Mouse (Mus musculus) gastrocnemius, adult 2 months (tissue): Measurements from ENCODE around the gene Edem2. TPM values are rescaled to one million over a fixed set of nuclear protein-coding genes. Genes with fewer than 3 reads are reported as not detected.
"Not testable (repeated sequence)": the region's sequence is repeated elsewhere in the genome, so short reads cannot be mapped to it uniquely, and the experiment has no call there.

Source experiments
- DNase-seq: peaks from one replicate; pipeline ENCODE4 v3.0.0; 2022
- H3K27ac ChIP-seq: fragments of 200-600 bp; 2 replicates; pipeline ENCODE4 v1.8.1; 2022; ENCODE audit warnings: mild to moderate bottlenecking
- H3K4me3 ChIP-seq: fragments of 200-600 bp; 2 replicates; pipeline ENCODE4 v1.8.1; 2022; ENCODE audit warnings: mild to moderate bottlenecking, moderate library complexity
- CTCF ChIP-seq: fragments of 200-600 bp; IDR thresholded peaks from 2 replicates; pipeline ENCODE4 v1.8.1; 2022; ENCODE audit warnings: antibody characterized with exemption, mild to moderate bottlenecking, moderate library complexity
- intact Hi-C: fragments of 180-260 bp; cut with DNase I; formaldehyde crosslinking; loops from one replicate; pipeline ENCODE4 v1.15.1; 2025
- total RNA-seq, 2 experiments: library from RNA; stranded (reverse); gene quantifications; 2 replicates each; pipeline ENCODE4 v1.2.3; 2021

Gene Edem2
- total RNA-seq, 2 experiments from 2014 or later, result 4.2 to 4.4 TPM

DNA sequence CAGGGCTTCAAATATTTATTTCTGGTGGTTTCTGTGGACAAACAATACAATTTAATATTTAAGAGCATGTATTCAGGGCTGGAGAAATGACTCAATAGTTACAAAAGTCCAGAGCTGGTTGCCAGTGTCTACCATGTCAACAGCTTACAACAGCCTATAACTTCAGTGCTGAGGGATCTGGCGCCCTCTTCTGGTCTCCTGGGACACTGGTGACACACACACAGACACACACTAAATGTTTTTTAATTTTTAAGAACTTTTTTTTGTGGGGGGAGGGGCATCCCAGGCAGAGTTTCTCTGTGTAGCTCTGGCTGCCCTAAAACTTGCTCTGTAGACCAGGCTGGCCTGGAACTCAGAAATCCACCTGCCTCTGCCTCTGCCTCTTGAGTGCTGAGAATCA is 26.5 kb upstream of the Edem2 start:
- DNase-seq, result peak; percentile 56
- H3K4me3 ChIP-seq, result no peak overlapping the region
- intact Hi-C loops, result no loop called here
- peak; percentile 65 for TF ChIP-seq CTCF
- no peak overlapping the region for H3K27ac ChIP-seq

DNA sequence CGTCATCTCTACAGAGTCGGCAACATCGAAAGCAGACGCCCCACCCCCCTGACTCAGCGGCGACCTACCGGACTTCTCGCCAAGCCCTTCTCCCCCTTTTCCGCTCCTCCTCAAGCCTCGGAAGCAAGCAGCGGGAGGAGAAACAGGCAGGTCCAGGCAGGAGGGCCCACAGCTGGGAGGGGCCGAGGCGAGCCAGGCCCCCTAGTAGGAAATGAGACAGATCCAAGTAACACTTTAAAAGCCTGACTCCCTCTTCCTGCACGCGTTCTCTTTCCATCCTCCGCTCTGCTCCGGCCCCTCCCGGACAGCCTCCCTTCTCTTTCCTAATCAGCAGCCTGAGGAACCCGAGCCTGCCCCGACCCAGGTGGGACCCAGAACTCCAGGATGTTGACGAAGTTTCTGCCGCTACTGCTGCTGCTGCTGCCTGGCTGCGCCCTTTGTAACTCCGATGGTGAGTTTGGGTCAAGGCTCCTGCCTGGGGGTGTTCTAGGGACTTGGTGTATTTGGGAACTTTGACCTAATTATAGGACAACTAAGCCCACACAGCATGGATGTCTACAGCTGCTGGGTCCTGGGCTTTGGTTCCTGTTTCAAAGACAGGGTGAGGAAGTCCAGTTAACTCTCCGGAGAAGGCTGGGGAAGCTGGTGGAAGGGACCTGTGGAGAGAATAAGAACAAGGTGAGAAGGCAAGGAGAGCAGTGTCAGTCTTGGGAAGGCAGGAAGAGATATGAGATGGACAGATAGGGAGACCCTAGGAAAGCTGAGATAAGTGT is 21.9 kb upstream of the Edem2 start, which contains the start of gene Procr:
TSS of gene Procr (plus strand) at position 104 of the 773 bp plus-strand sequence.
- Histone ChIP-seq H3K27ac (peak within 1 kb of the TSS; percentile 81), H3K4me3 (peak within 1 kb of the TSS; percentile 75)
- TF ChIP-seq CTCF, result no peak
- DNase-seq, result peak; percentile 77
- intact Hi-C loops, result no loop called here

DNA sequence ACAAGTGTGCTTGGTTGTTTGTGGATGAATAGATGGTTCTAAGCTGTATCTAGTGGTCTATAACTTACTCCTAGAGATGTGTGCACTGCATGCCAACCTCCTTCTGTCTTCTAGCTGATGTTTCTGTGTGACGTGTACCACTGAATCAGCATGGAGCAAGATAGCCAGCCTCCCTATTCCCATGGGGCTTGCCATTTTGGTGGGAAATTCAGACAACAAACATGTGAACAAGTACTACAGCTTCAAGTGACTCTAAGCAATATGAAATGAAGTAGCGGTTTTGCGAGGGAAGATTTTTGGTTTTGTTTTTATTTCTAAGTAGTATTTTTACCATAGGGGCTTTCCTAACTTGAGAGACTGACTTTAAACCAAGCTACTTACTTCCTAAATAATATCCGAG is 20.1 kb upstream of the Edem2 start:
- no peak overlapping the region for H3K27ac ChIP-seq
- intact Hi-C loops, result no loop called here
- no peak for TF ChIP-seq CTCF

DNA sequence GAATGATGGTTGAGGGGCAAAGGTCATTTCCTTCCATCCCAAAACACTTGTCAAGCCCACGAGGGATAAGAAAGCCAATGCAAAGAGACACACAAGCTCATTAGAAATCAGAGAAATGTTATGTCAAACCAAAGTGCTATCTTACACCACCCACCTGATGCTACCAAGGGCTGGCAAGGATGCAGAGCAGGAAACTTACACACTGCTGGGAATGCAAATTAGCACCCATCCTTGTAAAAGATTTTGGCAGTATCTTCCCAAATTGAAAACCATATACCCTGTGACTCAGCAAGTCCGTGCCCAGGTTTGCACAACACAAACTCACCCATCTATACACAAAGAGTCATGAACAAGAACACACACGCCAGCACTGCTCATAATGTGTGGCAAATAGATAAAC is 16.2 kb upstream of the Edem2 start:
- intact Hi-C loops, result no loop called here
- no peak overlapping the region for H3K4me3 ChIP-seq
- no peak overlapping the region for H3K27ac ChIP-seq
- TF ChIP-seq CTCF, result no peak
- no peak for DNase-seq

More for the DNA sequence above, 20.1 kb upstream of the Edem2 start:
- no peak overlapping the region for H3K4me3 ChIP-seq
- DNase-seq, result no peak

DNA sequence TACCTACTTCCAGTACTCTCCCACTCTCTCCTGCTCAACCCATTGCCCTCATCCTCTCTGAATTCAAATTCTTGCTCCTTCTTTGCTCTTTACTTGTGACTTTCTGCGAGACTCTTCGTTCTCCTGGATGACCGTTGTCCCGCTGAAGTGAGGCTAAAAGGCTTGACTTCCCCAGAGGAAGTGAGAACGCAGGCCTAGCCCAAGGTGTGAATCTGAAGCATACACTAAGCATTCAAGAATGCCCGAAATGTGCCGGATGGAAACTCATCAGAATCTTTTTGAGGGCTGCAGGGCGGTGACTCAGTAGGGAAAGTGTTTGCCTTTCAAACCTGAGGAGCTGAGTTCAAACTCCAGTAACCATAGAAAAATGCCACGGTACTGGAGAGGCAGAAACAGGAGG is 14.1 kb upstream of the Edem2 start:
- no peak for TF ChIP-seq CTCF
- intact Hi-C loops, result no loop called here
- no peak overlapping the region for H3K27ac ChIP-seq
- DNase-seq, result no peak
- no peak overlapping the region for H3K4me3 ChIP-seq

DNA sequence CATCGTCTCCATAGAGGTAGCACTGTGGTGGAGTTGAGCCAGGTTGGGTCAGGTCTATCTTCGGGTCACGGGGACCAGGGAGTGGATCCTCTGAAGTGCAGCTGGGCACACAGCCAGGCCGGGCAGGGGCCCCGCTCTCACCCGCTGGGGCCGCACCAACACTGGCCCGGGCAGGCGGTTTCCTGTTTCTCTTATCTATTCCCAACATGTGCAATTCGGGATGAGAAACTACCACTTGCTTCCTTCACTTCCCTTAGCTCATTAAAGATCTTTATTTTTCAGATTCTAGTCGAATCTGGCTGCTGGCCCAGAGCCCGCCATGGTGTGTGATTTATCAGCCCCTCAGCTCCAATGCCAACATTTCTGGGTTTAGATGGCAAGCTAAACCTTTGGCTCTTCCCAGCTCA is 13.7 kb upstream of the Edem2 start:
- DNase-seq, result peak; percentile 22

DNA sequence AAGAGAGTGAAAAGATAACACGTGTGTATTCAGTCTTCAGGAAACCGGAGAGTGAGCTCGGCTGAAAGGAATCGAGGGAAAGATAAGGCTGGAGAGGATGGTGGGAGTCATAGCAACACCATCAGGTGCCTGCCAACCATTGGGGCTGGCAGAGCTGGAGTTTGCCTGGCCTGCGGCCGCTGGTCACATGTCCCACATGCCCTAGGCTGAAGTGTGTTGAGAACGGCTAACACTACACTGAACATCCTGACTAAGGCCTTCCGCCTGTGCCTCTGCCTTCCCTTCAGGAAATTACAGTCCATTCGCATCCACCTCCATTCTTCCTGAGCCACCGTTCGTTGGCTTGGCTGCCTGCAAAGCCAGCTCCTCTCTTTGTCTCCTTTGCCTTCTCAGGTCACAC is 12.9 kb upstream of the Edem2 start:
- Histone ChIP-seq H3K4me3 (no peak overlapping the region), H3K27ac (no peak overlapping the region)
- intact Hi-C loops, result no loop called here
- DNase-seq, result no peak
- no peak for TF ChIP-seq CTCF

More for the DNA sequence above, 13.7 kb upstream of the Edem2 start:
- no peak overlapping the region for H3K4me3 ChIP-seq
- TF ChIP-seq CTCF, result no peak
- intact Hi-C loops, result no loop called here
- H3K27ac ChIP-seq, result no peak overlapping the region

DNA sequence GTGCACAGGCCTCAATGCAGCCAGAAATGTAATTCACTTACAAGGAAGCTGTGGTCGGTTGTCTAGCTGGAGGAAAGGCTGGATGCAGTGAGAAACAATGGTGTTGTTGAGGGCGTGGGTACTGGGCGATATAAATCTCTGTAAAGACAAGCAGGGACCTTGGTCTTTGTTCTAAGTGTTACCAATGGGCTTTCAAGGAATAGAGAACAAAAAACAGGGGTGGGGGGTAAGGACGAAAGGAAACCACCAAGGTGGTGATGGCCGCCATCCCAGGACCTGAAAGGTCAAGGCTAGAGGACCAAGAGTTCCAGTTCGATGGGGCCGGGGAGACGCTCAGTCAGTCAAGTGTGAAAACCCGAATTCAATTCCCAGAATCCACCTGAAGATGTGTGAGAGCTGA is 8.5 kb upstream of the Edem2 start:
- intact Hi-C loops, result no loop called here
- Histone ChIP-seq H3K4me3 (no peak overlapping the region), H3K27ac (no peak overlapping the region)
- no peak for TF ChIP-seq CTCF
- no peak for DNase-seq

DNA sequence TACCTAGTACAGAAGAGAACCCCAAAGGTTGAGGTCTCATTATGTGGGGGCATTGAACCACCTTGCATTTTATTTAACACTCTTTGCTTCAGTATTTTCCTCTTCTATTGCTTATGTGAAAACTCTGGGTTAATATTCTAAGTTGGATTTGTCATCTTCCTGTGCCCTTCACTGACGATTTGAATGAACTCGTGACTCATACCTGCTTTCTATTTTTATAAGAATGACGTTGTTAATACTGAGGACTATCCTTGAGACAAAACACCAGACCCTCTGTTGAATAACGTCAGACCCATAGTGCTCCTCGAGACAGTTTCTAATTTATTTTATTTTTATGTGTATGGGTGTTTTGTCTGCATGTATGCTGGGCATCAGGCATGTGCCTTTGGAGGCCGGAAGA is 7.7 kb upstream of the Edem2 start:
- Histone ChIP-seq H3K4me3 (no peak overlapping the region), H3K27ac (no peak overlapping the region)
- no peak for DNase-seq
- no peak for TF ChIP-seq CTCF
- intact Hi-C loops, result no loop called here

DNA sequence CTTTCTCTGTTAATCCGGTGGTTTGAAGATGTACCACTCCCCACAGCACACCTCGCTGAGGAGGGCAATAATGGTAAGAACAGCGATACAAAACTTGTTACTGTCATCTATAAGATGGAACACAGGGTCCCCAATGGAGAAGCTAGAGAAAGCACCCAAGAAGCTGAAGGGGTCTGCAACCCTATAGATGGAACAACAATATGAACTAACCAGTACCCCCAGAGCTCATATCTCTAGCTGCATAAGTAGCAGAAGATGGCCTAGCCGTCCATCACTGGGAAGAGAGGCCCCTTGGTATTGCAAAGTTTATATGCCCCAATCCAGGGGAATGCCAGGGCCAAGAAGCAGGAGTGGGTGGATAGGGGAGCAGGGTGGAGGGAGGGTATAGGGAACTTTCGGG is 6.5 kb upstream of the Edem2 start, which contains the start of gene Gm17581:
TSS of gene Gm17581 (minus strand) at position 101 of the 400 bp plus-strand sequence.
- intact Hi-C loops, H3K4me3 ChIP-seq, DNase-seq: not testable (repeated sequence)
- peak within 1 kb of the TSS; percentile 67 for H3K27ac ChIP-seq

DNA sequence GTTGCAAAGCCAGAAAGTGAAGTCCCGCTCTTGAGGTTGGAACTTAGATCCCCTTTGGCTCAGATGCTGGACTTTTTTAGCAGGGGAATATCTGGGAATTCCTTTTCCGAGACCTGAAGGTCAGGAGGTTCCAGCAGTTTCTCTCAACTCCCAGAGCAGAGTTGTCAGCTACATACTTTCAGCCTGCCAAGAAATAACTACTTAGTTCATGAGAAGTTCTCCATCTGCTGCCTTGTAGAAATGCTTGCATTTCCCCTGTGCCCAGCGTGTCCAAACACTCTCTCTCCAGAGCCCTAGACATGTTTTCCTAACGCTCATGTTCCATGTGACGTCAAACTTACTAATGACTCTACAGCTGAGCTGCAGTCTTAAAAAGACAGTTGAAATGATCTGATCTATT is 5.8 kb upstream of the Edem2 start:
- Histone ChIP-seq H3K4me3 (no peak overlapping the region), H3K27ac (peak overlapping the region; percentile 67)
- no peak for TF ChIP-seq CTCF
- no peak for DNase-seq
- intact Hi-C loops, result no loop called here

DNA sequence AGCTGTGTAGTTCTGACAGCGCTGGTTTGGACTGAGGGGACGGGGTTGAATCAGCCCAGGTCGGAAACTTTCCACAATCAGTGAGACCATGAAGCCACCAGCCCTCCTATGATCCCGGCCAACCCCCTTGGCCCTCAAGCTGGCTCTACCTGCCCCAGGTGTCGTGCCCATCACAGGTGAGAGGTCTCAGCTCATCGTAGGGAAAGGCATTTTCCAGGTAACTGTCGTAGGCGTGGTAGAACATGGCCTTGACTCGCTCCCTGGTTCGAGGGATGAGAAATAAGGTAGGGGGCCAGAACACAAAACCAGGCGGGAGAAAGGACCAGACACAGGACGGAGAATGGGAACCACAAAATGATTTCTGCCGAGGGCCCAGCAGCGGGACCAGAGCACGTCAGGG is 533 bp downstream of the Edem2 start:
- DNase-seq, result no peak
- intact Hi-C loops, result no loop called here
- no peak for TF ChIP-seq CTCF
- H3K4me3 ChIP-seq, result peak overlapping the region; percentile 100
- peak overlapping the region; percentile 86 for H3K27ac ChIP-seq

DNA sequence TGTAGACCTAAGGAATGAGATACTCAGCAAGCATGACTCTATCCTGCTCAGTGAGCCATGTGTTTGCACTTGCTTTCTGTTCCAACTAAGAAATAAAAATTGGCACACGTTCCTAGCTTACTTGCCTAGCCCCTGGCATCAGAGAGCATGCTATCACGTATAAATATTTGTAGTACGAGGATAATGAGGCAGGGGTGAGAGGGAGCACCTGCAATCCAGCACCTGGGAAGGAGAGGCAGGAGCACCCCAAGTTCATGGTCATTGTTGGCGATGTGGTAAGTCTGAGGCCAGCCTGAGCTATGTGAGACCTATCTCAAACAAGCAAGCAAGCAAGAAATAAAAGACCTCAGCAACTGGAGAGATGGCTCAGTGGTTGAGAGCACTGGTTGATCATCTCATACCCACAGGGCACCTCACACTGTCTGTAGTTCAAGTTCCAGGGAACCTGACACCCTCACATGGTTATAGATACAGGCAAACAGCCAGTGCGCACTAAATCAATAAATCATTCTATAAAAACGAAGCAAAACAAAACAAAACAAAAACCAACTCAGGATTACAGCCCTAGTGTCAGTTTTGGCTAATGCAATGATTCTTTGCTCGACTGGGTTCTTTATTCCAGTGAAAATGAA is 1.4 kb downstream of the Edem2 start:
- no peak for DNase-seq
- no peak overlapping the region for H3K4me3 ChIP-seq
- no peak overlapping the region for H3K27ac ChIP-seq
- intact Hi-C loops, result no loop called here
- TF ChIP-seq CTCF, result no peak

DNA sequence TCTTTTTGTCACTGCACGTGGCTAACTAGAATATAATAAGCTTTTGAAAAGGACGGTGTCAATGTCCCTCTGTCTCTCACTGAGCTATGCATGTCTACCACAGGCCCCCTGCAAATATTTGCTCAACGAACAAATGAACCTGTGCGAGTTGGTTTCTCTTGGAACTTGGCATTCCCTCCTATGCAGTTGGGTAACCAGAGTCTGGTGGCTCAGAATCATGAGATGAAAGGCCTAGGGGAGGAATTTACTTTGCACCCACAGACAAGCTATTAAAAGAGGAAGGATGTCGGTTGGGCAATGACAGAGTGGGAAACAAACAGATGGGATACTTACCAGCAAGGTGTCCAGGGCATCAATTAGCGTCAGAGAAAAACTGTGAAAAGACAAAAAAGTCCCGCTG is 3.0 kb downstream of the Edem2 start:
- Histone ChIP-seq H3K4me3 (no peak overlapping the region), H3K27ac (no peak overlapping the region)
- intact Hi-C loops, result no loop called here
- no peak for DNase-seq
- no peak for TF ChIP-seq CTCF
